Mouse (Mus musculus): ENCODE results near the gene Gab1. TPM values are rescaled to one million over a fixed set of nuclear protein-coding genes. Genes with fewer than 3 reads are reported as not detected.

Gab1 gene
- total RNA-seq, 2 experiments from 2014 or later, result 7.9 to 22.1 TPM

DNA sequence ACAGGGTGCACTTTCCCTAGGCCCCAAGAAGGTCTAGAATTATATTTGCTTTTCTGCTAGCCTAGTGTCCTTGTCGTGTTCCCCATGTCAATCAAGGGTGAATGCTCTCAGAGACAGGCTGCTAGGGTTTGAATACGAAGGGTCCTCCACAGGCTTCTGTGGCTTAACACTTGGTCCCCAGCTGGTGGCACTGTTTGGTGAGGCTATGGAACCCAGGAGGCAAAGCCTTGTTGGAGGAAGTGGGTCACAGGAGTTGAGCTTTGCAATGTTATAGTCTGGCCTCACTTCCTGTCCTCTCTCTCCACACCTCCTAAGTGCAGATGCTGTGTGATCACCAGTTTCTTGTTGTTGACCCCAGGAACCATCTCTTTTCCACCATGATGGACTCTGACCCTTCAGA is 63.3 kb downstream of the Gab1 start:
- no peak for ATAC-seq (replicated peaks; ENCODE audit: low FRiP score, low TSS enrichment, poor library complexity, severe bottlenecking)

DNA sequence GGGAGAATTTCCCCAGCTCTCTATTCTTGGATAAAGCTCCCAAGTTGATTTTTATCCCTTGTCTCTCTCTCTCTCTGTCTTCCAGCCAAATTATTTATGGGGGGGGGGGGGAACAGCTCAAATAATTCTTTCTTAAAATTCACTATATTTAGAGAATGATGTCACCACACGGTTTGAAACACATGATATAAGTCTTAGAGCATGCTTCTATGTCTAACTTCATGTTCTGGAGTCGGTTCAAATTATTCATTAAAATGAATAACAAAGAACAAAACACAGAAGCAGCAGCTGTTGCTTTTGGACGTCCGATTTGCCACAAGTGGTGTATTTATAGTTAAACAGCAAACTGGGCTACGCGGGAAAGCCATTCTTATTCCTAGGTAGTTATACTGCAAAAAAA is 65.1 kb downstream of the Gab1 start:
- no peak for ATAC-seq (replicated peaks; ENCODE audit: low FRiP score, low TSS enrichment, poor library complexity, severe bottlenecking)

DNA sequence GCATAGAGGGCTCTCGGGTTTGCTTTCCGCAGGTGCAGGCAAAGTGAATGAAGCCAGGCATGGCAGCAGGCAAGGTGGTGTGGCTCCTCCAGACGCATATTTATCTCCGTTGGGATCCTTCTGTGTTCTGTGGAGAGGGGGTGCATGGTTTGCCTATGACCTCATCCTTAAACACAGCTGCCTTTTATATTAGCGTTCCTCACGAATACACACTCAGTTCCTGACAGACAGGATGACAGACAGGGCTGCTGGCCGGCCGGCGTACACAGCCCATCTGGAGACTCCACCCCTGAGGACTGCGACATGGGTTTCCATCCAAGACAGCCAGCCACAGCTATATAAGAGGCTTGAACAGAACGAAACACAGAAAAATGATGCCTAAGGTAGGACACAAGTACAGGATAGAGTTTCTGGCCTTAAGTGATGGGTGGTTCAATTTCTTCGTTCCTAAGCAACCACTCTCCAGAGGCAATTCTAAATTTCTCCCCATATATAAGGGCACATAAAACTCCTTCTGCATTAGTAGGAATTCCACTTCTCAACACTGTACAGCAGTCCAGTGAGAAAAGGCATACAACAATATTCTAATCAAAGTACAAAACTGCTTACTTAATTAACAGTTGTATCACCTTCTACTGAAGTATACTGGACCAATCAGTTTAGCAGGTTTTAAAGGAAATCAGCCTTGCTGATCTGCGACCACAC is 66.1 kb downstream of the Gab1 start:
- ATAC-seq (replicated peaks; ENCODE audit: low FRiP score, low TSS enrichment, poor library complexity, severe bottlenecking), result no peak

DNA sequence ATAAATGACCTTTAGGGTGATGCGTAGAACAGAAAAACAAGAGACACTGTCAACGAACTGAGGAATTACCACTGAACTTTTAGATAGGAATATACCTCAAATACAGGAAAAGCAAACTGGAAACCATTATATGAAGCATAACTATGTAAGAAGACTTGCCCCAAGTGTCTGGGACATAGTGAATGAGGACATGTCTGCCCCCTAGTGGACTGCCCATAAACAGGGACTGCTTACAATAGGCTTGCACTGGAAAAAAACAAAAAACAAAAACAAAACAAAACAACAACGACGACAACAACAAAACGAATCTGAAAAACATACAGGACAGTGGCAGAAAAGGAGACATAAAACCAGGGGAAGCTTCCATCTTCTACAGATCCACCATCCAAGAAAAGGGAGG is 66.9 kb downstream of the Gab1 start:
- ATAC-seq (replicated peaks; ENCODE audit: low FRiP score, low TSS enrichment, poor library complexity, severe bottlenecking), result peak; percentile 83

DNA sequence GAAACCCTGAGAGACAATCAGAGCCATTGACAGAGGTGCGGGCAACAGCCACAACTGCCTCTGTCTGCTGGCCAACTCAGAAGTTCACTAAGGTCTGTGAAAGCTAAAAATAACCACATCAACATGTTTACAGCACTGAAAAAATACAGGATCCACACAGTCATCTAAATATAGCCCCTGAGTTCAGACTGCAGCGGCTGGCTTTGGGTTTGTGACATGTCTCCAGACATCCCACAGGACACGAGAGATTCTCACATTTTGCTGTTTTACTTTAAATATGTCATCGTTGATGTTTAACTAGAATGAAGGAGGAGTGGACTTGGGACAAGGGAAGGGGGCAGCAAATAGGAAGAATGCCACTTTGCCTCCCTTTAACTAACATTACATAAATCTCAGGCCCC is 68.7 kb downstream of the Gab1 start:
- no peak for ATAC-seq (replicated peaks; ENCODE audit: low FRiP score, low TSS enrichment, poor library complexity, severe bottlenecking)

DNA sequence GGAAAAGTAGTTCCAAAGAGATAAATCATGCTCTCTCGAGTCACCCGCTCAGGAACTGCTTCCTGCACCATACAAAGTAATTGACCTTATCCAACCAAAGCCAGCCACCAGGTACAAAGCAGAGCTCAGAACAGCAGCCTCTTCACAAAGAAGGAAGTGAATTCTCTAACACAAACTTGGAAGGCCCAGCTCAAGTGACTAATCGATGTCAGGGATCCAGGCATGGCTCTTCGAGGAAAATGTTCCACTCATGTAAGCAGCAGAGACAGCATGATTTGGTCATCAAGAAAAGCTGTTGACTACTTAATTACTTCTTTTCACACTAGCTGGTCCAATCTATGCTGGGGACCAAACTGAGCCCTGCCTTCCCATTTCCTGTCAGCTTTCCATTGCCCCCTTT is 69.4 kb downstream of the Gab1 start:
- no peak for ATAC-seq (replicated peaks; ENCODE audit: low FRiP score, low TSS enrichment, poor library complexity, severe bottlenecking)

DNA sequence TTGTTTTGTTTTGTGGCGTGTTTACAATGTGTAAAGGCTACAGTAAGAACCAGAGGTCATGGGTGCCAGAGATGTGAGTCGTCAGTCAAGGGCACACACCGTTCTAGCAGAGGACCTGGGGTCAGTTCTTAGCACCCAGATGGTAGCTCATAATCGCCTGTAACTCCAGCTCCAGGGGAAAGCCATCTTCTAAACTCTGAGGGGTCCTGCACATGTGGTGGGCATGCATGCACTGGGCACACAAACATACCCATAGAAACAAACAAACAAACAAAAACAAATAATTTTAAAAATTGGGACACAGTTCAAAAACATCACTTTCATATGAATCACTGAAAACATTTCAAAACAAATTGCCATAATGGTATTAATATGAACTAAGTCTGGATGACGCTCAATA is 69.9 kb downstream of the Gab1 start:
- no peak for ATAC-seq (replicated peaks; ENCODE audit: low FRiP score, low TSS enrichment, poor library complexity, severe bottlenecking)

DNA sequence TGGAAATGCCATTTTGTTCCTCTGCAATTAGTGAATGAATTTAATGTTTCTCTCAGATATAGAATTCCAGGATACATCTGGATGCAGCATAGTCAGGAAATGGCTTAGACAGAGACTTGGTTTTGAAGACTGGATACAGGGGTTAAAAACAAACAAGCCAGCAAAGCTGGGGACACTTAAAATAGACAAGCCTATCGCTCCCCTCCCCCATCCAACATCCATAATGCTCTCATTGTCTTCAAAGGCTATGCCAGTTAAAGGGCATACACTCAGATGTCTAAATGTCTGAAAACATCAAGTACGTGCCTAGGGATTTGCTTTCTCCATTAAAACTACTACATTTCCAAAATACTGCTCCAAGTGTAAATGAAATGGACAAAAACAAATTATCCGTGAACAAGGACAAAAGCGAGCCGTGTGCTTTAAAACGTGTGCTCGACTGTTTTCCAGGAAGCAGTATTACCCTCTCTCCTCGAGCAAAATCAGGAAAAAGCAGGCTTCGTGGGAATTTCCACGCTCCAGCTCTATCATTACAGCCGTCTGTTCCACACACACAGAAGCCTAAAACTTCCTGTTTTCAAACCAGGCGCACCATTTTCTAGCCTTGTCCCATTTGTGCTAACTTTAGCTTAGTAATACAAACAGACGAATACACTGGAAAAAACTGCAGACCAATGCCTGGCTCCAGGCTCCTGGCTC is 72.4 kb downstream of the Gab1 start:
- ATAC-seq (replicated peaks; ENCODE audit: low FRiP score, low TSS enrichment, poor library complexity, severe bottlenecking), result no peak

DNA sequence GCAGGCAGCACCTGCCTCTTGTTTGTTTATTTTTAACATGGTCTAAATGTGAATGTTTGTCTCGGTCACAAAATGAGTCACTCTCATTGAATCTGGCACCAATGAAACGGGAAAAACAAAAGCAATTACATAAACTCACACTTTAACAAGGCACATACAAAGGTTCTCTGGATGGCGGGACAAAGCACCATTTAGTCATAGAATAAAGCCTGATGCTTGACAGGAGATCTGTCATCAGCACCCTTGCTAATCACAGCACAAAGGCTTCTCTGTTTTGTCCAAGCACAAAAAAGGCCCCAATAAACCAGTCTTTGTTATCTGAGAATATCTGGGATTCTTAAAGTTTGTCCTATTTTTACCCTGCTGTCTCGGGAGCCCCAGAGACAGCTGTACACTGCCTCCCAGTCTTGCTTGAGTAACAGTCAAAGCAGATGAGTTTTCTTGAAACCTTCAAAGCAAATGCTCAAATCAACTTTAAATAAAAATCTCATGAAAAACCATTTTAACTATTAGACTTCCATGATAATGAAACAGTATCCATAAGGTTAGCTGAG is 76.2 kb downstream of the Gab1 start:
- ATAC-seq (replicated peaks; ENCODE audit: low FRiP score, low TSS enrichment, poor library complexity, severe bottlenecking), result no peak

DNA sequence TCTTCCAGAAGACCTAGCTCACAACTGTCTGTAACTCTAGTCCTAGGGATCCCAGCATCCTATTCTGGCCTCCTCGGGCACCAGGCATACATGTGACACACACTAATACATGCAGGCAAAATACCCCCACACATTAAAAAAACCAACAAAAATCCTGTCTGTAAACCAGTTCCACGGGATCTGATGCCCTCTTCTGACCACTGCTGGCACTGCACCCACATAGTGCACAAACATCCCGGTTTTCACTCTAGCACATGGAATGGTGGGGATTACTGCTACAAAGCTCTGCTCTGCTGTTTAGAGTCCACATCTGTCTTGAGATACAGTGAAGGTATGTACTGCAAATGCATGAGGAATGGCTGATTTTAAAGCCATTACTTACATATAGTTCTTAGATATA is 81.5 kb downstream of the Gab1 start:
- ATAC-seq (replicated peaks; ENCODE audit: low FRiP score, low TSS enrichment, poor library complexity, severe bottlenecking), result no peak

DNA sequence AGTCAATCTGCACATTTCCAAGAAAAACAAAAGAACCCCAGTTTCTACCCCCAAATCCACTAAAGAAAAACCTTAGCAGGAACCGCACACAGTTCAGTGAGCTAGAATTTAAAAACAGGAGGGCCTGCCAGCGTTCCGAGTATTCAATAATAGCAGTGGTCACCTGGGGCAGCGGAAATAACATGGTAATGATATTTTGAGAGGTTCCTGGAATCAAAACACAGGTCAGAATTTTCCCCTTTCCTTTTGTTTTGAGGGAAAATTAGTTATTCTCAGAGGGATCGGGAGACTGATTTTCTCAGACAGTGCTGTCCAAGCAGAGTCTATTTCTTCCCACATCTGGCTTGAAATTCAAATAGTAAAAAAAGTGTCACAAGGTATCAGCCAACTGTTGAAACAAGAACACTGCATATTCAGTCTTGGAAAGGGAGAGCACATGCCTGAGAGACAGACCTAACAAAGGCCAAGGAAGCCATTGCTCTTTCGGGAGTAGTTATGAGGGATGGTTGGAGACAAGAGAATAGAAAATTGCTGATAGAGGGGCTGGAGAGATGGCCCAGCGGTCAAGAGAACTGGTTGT is 82.0 kb downstream of the Gab1 start:
- ATAC-seq (replicated peaks; ENCODE audit: low FRiP score, low TSS enrichment, poor library complexity, severe bottlenecking), result no peak

DNA sequence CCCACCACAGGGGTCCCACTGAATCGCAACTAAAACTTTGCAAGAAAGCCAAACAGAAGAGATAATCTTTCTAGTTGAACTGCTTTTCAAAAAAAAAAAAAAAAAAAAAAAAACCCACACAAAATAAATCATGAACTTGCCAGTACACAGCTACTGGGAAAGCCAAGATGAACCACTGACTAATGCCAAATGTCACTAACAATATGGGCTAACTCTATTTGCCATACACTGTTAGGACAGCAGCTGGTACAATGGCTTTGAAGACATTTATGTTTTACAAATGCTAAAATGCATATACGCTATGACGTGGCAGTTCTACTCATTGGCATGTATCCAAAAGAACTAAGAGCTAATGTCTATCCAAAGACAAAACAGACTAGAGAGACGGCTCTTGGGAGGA is 84.2 kb downstream of the Gab1 start:
- ATAC-seq (replicated peaks; ENCODE audit: low FRiP score, low TSS enrichment, poor library complexity, severe bottlenecking), result no peak

DNA sequence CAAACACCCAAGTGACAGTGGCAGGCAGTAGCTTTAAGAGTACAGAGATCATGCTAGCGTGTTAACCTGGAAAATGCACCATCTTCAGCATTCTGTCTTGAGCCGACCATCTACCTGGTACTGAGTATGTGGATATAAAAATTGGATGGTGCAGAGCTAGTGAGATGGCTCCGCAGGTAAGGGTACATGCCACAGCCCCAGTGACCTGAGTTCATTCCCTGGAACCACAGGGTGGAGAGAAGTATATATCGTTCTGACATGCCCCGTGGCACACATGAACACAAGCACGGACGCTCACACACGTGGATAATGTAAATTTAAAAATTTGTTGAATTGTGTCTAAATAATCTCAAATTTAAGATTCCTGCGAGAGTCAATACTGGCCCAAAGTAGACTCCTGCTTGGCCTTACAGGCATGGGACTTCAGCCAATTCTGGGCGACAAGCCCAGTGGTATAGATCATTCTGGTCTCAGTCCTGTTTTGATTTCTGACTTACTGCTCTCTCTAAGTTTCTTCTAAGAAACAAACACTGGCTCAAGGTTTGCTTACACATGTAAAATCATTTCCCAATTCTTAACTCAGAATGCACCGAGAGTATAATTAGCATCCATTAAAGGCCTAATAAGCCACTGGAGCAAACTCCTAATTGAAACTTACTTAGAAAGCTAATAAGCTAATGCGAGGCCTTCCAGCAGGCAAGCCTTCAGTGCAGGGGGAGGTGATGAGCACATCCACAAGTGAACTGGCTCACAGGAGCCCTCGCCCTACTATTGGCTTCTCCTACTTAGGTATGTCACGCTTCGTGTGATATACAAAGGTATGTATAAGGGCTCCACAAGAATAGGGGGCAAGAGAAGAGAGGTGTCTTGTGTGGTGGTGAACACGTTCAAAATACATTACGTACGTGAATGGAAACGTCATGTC is 85.5 kb downstream of the Gab1 start:
- ATAC-seq (replicated peaks; ENCODE audit: low FRiP score, low TSS enrichment, poor library complexity, severe bottlenecking), result no peak

DNA sequence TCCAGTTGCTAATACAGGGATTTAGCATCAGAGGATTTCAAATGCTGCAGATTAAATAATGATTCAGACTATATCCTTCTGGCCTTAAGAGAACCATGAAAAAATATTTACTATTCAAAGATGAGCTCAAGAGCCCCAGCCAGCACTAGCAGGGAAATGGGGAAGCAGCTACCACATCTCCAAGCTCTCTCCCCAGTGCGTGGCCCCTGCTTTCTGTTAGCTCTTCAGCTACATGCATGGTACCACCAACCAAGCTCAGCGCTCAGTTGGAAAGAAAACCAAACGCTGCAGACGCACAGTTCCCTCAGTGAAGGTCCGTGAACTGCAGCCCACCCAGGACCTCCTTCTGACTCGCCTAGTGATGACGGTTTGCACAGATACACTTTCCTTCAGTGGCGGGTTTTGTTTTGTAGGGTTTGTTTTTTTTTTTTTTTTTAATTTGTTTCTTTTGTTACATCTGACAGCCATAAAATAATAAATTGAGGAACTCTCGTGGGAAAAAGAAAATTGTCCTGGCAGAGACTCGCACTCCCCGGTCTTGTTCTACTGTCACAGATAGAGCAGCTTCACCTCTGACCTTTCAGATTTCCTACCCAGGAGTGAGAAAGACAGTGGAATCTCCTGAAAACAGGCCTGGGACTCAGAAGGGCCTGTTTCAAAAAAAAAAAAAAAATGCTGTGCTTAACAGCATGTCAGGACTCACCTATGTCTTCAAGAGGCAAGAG is 86.4 kb downstream of the Gab1 start:
- no peak for ATAC-seq (replicated peaks; ENCODE audit: low FRiP score, low TSS enrichment, poor library complexity, severe bottlenecking)

DNA sequence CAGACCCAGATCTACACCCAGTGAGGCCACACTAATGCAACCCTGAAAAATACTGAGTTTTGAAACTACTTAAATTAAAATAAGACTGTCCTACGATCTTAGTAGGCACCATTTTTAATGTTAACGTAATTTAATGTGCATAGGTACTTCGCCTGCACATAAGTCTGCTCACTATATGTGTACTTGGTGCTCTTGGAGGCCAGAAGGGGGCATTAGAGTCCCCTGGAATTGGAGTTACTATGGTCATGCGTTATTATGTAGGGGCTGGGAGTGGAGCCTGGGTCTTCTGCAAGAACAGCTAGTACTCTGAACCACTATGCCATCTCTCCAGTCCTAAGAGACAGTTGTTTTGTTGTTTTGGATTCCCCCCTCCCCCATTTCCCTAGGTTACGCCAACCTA is 88.1 kb downstream of the Gab1 start:
- no peak; the same call in 1 of the 2 replicates for ATAC-seq (replicated peaks; ENCODE audit: low FRiP score, low TSS enrichment, poor library complexity, severe bottlenecking)

DNA sequence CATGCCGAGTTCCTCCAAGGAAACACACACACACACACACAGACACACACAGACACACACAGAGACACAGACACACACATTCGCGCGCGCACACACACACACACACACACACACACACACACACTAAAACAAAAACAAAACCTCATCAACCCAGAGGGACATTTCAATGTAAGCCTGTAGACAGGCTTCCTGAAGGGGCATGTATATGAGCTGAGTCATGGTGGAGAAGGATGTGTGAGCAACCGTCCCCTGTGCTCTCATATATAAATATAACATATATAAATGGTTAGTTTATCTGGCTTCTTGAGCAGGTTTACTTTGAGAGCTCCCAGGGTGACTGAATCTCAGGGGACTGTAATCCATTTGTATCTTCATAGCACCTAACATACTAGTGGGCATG is 91.0 kb downstream of the Gab1 start:
- 0 out of 2 replicates have a peak, but pooled peaks have one; percentile 38 for ATAC-seq (replicated peaks; ENCODE audit: low FRiP score, low TSS enrichment, poor library complexity, severe bottlenecking)

DNA sequence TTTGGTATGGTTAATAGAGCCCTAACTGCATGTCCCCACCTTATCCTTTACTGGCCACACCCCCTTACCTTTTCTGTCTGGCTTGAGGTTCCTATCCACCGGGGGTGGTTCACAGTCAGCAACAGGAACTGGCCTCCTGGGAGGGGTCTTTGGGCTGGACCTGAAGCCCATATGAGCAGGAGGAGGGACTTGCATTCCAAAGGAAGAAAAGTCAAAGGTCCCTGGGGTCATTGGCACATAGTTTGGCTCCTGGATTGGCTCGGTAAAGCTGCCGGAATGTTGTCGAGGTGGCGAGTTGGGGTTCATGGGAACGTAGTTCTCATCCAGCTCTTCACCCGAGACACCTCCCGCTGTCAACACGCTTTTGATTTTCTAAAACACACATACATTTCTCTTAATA is 95.8 kb downstream of the Gab1 start:
- ATAC-seq (replicated peaks; ENCODE audit: low FRiP score, low TSS enrichment, poor library complexity, severe bottlenecking), result no peak

DNA sequence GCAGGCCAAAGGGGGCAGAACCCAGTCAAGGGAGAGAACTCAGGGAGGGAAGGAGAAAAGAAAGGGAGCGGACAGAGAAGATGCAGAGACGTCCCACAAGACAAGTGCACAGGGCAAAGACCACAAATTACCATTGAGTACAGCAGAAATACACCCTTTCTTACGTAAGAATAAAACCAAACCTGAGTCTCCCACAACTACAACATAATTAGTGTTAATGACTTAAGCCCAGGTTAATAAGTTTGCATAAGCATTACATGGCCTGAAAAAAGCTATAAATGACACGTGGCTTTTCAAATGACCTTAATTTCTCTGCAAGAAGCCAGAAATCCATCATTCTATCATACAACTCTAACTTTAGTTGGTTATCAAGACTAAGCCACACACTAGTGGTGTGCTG is 97.0 kb downstream of the Gab1 start:
- no peak for ATAC-seq (replicated peaks; ENCODE audit: low FRiP score, low TSS enrichment, poor library complexity, severe bottlenecking)

DNA sequence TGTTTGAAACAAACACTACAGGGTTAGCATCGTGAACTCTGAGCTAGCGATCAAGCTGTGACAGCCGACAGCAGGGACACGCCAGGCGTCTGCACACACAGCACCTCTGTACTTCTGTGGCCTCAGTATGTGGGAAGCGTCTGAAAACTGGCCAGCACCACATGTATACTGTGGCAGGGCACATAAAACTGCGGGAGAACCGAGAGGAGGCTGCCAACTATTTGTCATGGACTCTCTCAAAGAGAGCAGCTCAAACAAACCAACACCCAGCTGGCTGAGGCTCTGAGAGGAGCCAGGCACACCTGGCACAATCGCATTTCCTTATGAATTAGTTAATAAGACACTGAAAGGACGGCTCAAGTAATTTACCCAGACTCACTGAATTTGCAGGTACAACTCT is 99.0 kb downstream of the Gab1 start:
- ATAC-seq (replicated peaks; ENCODE audit: low FRiP score, low TSS enrichment, poor library complexity, severe bottlenecking), result no peak

Measured in megakaryocyte-erythroid progenitor cell, adult 5-6 weeks (primary cell).